Mouse (Mus musculus) NIH3T3 (cell line): ENCODE data around the gene Dnajc14.

Experiments used
- DNase-seq: peaks from one replicate; pipeline ENCODE4 v3.0.0-alpha.2; 2012; ENCODE audit warnings: low read depth

The Dnajc14 gene

DNA sequence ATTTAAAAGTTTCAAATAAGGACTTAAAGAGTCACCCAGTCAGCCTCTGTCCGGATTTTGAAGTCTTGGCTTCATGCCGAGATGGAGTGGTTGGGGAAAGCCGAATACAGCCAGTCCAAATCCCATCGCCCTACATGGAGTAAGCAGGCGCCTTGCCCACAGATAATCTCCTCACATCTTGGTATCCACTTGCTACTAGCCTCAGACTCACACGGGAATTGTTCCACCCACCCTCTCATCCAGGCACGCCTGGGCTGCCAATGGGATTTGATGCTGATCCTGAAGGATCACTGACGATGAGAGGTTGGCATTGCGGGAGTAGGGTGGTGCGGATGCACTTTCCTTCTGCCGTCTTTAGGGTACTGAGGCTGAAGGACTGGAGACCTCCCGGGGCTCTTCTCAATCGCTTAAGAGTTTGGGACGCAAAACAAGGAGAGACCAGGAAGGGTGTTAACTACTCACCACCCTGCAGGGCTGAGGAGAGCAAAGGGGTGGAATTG is at the start of gene Dnajc14:
TSS of gene Dnajc14 (plus strand) at position 292 of the 500 bp plus-strand sequence.
- peak; percentile 90 for DNase-seq

GRCm38 (mm10) chr10:128772895-128773294 is 31.0 kb upstream of the Dnajc14 start:
- peak; percentile 43 for DNase-seq

DNA sequence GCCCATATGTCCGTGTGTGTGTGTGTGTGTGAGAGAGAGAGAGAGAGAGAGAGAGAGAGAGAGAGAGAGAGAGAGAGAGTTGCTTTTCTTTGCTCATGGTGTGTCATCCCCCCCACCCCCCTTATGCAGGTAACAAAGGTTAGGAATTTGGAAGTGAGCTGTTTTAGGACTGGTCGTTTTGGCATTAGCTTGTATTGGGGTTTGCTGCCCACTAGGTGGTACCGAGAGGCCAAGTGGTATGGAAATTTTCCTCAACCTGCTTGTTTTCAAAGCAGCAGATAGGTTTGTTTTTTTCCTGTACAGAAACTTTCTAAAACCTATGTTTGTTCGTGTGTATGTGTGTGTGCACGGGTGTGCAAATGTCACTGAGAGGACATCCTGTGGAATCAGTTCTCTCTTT is 30.2 kb upstream of the Dnajc14 start:
- peak; percentile 73 for DNase-seq

- DNase-seq, result no peak
These were observed 25.4 kb upstream of the Dnajc14 start for GRCm38 (mm10) chr10:128778441-128778840.

DNA sequence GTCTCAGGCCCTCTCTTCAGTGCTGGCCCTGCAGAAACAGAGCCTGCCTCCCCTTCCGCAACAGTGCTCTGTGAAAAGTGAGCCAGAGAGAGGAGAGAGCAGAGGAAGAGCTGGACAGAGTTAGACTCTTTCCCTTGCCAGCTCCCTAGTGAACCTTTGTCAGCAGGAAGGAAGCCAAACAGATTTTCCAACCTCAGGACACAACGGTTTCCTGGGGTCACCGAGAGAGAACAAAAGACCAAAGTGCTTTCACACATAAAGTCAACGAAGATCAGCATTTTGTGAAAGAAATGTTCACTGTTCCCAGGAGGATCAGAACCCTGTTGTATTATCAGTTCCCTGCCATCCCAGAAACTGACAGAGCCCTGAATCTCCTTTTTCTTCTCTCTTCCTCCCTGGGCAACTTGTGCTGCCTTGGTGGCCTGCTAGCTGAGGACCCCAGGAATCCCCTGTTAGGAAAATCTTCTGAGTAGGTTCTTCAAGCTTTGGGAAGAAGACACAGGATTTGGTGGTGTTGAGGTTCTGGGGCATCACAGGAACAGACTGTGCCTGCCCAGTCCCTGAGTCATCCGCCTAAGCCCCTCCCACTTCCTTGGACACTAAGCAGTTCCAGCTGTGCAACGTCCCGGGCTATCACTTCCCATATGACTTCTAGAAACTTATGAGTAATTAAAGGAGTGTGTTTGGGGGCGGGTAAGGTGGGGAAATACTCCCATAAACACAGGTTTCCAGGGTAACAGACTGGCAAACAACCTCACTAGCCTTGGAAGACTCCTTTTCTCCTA is 24.7 kb upstream of the Dnajc14 start:
- peak; percentile 99 for DNase-seq

- peak; percentile 52 for DNase-seq
These were observed 23.7 kb upstream of the Dnajc14 start for GRCm38 (mm10) chr10:128780200-128780599.

DNA sequence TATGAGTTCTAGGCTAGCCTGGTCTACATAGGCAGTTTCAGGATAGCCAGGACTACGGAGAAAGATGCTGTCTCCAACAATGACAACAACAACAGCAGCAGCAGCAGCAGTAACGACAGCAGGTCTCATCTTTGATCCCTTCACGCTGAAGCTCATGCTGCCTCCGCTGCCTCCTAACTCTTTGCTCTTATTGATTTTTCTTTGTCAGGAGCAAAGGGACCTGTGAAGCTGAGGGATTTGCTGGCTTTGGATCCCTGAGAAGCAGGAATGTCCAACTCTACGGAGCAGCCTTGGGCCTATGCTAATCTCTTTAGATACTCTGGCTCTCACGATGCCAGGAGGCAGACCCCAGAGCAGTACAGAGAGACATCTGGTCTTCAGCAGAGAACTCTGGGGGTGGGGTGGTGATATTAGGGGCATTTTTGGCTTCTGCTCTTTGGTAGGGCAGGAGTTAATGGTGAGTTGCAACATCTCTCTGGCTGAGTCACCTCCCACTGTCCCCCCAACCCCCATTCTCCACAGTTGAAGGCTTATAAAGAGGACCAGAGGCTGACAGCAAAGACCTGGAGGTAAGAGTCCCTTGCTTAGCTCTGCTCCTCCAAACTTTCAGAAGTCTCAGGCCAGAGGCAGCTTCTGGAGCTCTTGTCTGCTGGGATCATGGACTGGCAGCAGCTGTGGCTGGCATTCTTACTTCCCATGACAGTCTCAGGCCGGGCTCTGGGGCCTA is 13.3 kb upstream of the Dnajc14 start, which contains the start of gene Mmp19:
TSS of gene Mmp19 (plus strand) at position 513 of the 727 bp plus-strand sequence.
- DNase-seq, result peak; percentile 86

DNA sequence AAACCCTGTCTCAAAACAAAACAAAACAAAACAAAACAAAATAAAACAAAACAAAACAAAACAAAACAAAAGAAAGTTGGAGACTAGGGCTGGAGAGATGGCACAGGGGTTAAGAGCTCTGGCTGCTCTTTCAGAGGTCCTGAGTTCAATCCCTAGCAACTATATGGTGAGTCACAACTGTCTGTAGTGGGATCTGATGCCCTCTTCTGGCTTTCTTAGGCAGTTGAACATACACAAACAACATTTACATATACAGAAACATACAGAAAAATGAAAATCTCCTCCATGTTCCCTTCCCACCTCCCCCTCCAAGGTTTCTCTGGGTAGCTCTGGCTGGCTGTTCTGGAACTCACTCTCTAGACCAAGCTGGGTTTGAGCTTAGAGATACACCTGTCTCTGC is 11.8 kb upstream of the Dnajc14 start:
- DNase-seq, result peak; percentile 52

- no peak for DNase-seq
These were observed 10.6 kb upstream of the Dnajc14 start for GRCm38 (mm10) chr10:128793258-128793657.

DNA sequence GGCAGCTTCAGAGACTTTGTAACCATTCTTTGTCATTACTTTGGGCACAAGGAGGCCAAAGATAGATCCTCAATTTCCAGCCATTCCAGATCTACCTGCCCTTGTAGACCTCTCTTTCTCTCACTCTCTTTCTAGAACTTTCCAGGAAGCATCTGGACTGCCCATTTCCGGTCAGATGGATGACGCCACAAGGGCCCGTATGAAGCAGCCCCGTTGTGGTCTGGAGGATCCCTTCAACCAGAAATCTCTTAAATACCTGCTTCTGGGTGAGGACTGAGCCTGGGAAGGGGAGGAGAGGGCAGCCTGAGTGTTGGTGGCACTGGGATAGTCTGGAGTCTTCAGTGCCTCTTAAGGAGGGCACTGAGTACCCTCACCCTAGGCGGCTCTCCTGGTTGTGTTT is 9.5 kb upstream of the Dnajc14 start:
- DNase-seq, result no peak

DNA sequence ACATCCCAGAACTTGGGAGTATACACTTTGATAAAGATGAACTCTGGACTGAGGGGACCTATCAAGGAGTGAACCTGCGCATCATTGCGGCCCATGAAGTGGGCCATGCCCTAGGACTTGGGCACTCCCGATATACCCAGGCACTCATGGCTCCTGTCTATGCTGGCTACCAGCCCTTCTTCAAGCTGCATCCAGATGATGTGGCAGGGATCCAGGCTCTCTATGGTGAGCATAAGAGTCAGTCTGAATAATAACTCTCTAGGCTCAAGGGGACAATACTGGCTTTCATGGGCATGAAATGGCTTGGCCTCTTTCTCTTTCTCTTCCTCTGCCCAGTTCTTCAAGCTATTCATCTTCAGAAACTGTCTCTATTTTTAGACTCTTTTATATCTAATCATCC is 8.3 kb upstream of the Dnajc14 start:
- DNase-seq, result peak; percentile 53

- DNase-seq, result no peak
These were observed 5.2 kb upstream of the Dnajc14 start for GRCm38 (mm10) chr10:128798676-128799075.

GRCm38 (mm10) chr10:128801981-128802495 is 1.8 kb upstream of the Dnajc14 start:
- DNase-seq, result no peak

GRCm38 (mm10) chr10:128802956-128803355 is 906 bp upstream of the Dnajc14 start:
- DNase-seq, result no peak

- DNase-seq, result no peak
These were observed 501 bp upstream of the Dnajc14 start for GRCm38 (mm10) chr10:128803361-128803760.

DNA sequence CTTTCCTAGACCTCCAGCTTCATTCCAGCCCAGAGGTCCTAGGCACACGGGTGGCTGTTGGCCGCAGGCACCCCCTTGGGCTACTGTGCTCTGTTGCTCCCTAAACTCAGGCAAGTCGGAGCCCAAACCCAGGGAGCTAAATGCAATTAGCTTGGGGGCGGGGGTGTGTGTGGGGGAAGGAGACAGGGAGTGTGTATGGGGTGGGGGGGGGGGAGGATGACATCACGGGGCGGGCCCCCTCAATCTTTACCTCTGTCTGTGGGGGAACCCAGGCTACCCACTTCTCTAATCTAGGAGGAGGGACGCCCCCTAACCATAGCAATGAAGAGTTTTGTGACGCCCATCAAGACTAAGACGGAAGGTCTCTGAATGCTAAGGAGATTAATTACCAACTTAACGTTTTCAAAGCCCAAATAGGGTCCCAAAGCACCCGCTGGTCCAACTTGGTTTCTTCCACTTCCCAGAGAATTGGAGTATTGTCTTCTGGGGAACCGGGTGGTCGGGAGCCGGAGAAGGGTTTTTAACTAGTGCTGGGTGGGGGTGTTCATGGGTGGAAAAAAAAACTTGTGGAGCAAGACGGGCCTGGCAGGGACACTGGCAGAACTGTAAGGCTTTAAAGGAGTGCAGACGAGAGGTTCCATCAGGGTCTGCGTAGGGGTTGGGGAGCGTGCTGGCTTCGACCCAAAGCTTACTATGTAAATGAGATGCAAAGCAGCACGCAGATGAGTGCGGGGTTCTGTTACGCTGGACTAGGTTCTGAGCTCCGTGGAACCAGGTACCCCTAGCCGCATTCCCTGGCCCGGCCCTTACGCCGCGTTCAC is 619 bp downstream of the Dnajc14 start, which contains the start of gene Tmem198b:
TSS of gene Tmem198b (minus strand) at position 100 of the 821 bp plus-strand sequence.
- peak; percentile 82 for DNase-seq

- peak; percentile 99 for DNase-seq
These were observed 1.5 kb downstream of the Dnajc14 start for GRCm38 (mm10) chr10:128805092-128806000.

DNA sequence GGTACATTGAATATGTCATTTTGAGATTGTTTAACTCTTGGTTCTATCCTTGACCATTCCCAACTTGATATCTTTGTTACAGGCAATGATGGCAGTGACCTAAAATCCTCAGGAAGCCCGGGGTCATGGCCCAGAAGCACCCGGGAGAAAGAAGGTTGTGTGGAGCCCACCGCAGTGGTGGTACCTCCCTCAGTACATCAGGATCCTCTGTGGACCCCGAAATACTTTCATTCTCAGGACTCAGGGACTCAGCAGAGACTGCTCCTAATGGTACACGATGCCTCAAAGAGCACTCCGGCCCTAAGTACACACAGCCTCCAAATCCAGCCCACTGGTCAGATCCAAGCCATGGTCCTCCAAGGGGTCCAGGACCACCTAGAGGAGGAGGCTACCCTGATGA is 2.2 kb downstream of the Dnajc14 start:
- DNase-seq, result no peak

GRCm38 (mm10) chr10:128807018-128807417 is 3.2 kb downstream of the Dnajc14 start:
- DNase-seq, result no peak

- DNase-seq, result no peak
These were observed 13.2 kb downstream of the Dnajc14 start, which contains the start of gene Sarnp for GRCm38 (mm10) chr10:128817033-128817432. Gene Sarnp (plus strand): TSS chr10:128817333.

- no peak for DNase-seq
These were observed 16.4 kb downstream of the Dnajc14 start for GRCm38 (mm10) chr10:128820217-128820616.
